Mouse (Mus musculus): ENCODE measurements around the gene Pkd1. TPM values are rescaled to one million over a fixed set of nuclear protein-coding genes. Genes with fewer than 3 reads are reported as not detected.

The Pkd1 gene
- polyA plus RNA-seq, 1 experiment from 2014 or later = 4.0 TPM

DNA sequence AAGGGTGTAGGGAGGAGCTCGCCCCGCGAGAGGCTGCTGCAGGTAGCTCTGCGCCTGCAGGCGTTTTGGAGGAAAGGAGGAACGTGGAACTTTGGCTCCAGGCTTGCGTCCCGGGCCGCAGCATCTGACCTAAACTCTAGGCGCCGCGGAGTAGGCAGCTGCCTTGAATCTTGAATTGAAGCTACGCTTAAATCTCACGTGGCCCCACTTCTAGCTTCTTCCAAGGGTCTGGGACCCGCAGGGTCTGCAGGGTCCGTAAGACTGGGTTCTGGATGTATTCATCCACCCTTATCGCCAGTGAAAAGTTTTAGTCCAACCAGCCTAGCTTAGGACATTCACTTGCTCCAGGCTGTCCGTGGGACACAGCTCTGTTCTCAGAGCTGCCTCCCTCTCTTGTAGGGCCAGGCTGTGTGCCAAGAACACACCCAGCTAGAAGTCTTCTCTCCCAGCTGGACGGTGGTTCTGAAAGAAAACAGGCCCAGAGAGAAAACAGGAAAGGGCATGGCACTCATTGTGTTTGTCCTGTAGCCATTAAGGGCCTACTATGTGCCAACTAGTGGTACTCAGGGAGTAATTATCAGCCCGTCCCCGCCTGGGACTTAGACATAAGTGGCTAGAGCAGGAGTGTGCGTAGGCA lies 83.3 kb downstream of the Pkd1 start:
- ATAC-seq (ENCODE audit: low read depth) = peak; percentile 33; the same call in 1 of the 2 replicates

DNA sequence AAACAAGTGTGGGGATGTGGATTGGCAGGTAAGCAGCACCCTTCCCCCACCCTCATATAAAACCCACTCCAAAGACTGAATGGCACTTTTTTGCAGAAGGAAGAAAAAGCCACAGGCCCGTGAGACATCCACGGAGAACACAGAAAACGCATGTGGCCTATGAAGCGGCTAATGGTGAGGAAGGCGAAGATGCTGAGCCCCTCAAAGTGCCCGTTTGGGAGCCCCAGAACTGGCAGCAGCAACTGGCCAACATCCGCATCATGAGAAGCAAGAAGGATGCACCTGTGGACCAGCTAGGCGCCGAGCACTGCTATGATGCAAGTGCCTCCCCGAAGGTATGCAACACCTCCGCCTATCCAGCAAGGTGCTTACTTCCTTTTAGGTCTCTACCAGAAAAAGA lies 84.2 kb downstream of the Pkd1 start:
- no peak for ATAC-seq (ENCODE audit: low read depth)
- Histone ChIP-seq H3K9me3 (replicated peaks; ENCODE audit: control insufficient read depth, low read length) (no peaks in the 10 kb centered on the region), H3K4me3 (ENCODE audit: low read depth, low read length) (no peak overlapping the region), H3K4me2 (ENCODE audit: low read depth, low read length) (no peak overlapping the region), H3K4me1 (ENCODE audit: control insufficient read depth, low read depth, low read length) (peaks cover 25% of the 10 kb centered on the region), H3K36me3 (ENCODE audit: control insufficient read depth, insufficient read depth) (no peaks in the 10 kb centered on the region), H3K27me3 (ENCODE audit: control insufficient read depth, insufficient read depth, low read depth, low read length) (no peaks in the 10 kb centered on the region), H3K9ac (ENCODE audit: low read depth, low read length) (no peak overlapping the region), H3K27ac (ENCODE audit: low read length) (no peak overlapping the region)
- WGBS (ENCODE audit: insufficient replicate concordance) = 83% methylated on average over 11 of the region's 11 CpGs

More for the DNA sequence above, 83.3 kb downstream of the Pkd1 start:
- Histone ChIP-seq H3K27ac (ENCODE audit: low read length) (peak overlapping the region; percentile 66), H3K4me2 (ENCODE audit: low read depth, low read length) (peak overlapping the region; percentile 87), H3K9ac (ENCODE audit: low read depth, low read length) (peak overlapping the region; percentile 76), H3K36me3 (ENCODE audit: control insufficient read depth, insufficient read depth) (no peaks in the 10 kb centered on the region; the same call in 1 of the 2 replicates), H3K4me1 (ENCODE audit: control insufficient read depth, low read depth, low read length) (peaks cover 27% of the 10 kb centered on the region), H3K4me3 (ENCODE audit: low read depth, low read length) (peak overlapping the region; percentile 74), H3K9me3 (replicated peaks; ENCODE audit: control insufficient read depth, low read length) (no peaks in the 10 kb centered on the region), H3K27me3 (ENCODE audit: control insufficient read depth, insufficient read depth, low read depth, low read length) (no peaks in the 10 kb centered on the region)
- WGBS (ENCODE audit: insufficient replicate concordance) = 11% methylated on average over 22 of the region's 22 CpGs

DNA sequence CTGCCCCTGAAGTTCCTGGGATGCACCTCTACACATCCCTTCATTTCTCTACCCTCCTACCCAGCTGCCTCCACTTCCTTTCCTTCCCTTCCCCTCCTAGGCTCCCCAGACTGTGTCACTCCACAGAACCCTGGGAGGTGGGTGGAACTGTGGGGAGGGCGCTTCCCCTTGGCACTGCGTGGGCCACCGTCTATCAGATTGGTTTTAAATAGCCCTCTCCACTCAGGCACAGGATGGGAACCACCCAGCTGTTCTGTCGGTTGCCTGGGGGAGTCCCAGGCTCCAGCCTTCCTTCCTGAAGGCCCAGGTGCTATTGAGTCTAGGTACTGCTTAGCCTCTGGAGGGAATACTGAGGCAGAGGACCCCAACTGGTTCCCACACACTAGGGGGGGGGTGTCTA lies 85.4 kb downstream of the Pkd1 start:
- Histone ChIP-seq H3K9ac (ENCODE audit: low read depth, low read length) (no peak overlapping the region), H3K27ac (ENCODE audit: low read length) (no peak overlapping the region), H3K27me3 (ENCODE audit: control insufficient read depth, insufficient read depth, low read depth, low read length) (no peaks in the 10 kb centered on the region), H3K4me3 (ENCODE audit: low read depth, low read length) (no peak overlapping the region), H3K36me3 (ENCODE audit: control insufficient read depth, insufficient read depth) (no peaks in the 10 kb centered on the region), H3K4me1 (ENCODE audit: control insufficient read depth, low read depth, low read length) (peaks cover 25% of the 10 kb centered on the region), H3K9me3 (replicated peaks; ENCODE audit: control insufficient read depth, low read length) (no peaks in the 10 kb centered on the region), H3K4me2 (ENCODE audit: low read depth, low read length) (no peak overlapping the region)
- ATAC-seq (ENCODE audit: low read depth) = no peak
- 37% methylated on average over 4 of the region's 4 CpGs for WGBS (ENCODE audit: insufficient replicate concordance)

DNA sequence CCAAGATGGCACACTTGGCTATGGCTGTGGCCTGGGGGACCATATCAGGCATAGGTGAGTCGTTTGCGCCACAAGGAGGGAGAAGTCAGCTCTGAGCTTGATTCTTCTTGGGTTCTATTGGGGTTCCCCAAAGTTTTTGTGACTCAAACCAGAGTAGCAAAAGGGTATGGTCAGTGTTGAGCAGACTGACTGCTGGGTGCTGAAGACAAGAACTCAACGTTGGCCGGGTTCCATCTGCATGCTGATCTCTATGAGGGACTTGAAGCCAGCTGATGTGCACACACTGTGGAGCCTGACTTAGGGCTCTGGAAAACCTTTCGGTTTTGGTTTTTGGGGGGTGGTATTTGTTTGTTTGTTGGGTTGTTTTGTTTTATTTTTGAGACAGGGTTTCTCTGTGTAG lies 86.1 kb downstream of the Pkd1 start:
- no peak overlapping the region for H3K27ac ChIP-seq (ENCODE audit: low read length)
- H3K9ac ChIP-seq (ENCODE audit: low read depth, low read length) = no peak overlapping the region
- no peaks in the 10 kb centered on the region for H3K27me3 ChIP-seq (ENCODE audit: control insufficient read depth, insufficient read depth, low read depth, low read length)
- H3K36me3 ChIP-seq (ENCODE audit: control insufficient read depth, insufficient read depth) = no peaks in the 10 kb centered on the region
- peaks cover 25% of the 10 kb centered on the region for H3K4me1 ChIP-seq (ENCODE audit: control insufficient read depth, low read depth, low read length)
- no peak for ATAC-seq (ENCODE audit: low read depth)
- no peaks in the 10 kb centered on the region for H3K9me3 ChIP-seq (replicated peaks; ENCODE audit: control insufficient read depth, low read length)
- no peak overlapping the region for H3K4me2 ChIP-seq (ENCODE audit: low read depth, low read length)
- 84% methylated on average over 5 of the region's 5 CpGs for WGBS (ENCODE audit: insufficient replicate concordance)
- H3K4me3 ChIP-seq (ENCODE audit: low read depth, low read length) = no peak overlapping the region

DNA sequence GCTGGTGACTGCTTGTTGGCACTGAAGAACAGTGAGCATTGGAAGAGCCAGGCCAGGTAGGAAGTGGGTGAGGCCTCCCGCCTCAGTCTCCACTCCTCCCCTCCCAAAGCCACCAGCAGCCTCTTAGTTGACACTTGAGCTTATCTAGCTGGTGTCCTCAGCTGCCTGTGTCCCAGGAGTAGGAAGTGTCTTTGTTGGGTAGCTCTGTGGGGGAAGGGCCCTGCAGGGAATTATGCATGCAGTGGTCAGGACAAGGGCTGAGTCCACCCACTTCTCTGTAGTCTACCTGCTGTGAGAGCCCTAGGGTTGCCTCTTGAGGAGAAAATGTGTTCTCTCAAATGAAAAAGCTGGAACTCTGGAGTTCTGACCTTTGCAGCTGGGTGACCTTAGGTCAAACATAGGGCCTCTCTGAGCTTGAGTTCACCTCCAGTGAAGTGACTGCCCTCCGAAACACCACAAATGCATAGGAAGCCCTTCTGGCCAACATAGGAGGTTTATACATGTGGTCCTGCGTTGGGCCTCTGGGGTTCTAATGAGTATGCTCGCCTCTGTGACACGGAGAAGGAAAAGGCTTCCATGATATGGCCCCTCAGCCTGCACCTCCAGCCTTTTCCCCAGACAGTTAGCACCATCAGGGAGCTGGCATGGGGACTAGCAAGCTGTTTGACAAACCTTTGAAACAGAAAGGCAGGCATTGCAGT lies 87.3 kb downstream of the Pkd1 start:
- Histone ChIP-seq H3K36me3 (ENCODE audit: control insufficient read depth, insufficient read depth) (no peaks in the 10 kb centered on the region), H3K9me3 (replicated peaks; ENCODE audit: control insufficient read depth, low read length) (no peaks in the 10 kb centered on the region), H3K9ac (ENCODE audit: low read depth, low read length) (no peak overlapping the region), H3K4me2 (ENCODE audit: low read depth, low read length) (no peak overlapping the region), H3K4me1 (ENCODE audit: control insufficient read depth, low read depth, low read length) (peaks cover 21% of the 10 kb centered on the region), H3K27ac (ENCODE audit: low read length) (no peak overlapping the region), H3K4me3 (ENCODE audit: low read depth, low read length) (no peak overlapping the region), H3K27me3 (ENCODE audit: control insufficient read depth, insufficient read depth, low read depth, low read length) (no peaks in the 10 kb centered on the region)
- ATAC-seq (ENCODE audit: low read depth) = no peak
- 52% methylated on average over 5 of the region's 5 CpGs for WGBS (ENCODE audit: insufficient replicate concordance)

DNA sequence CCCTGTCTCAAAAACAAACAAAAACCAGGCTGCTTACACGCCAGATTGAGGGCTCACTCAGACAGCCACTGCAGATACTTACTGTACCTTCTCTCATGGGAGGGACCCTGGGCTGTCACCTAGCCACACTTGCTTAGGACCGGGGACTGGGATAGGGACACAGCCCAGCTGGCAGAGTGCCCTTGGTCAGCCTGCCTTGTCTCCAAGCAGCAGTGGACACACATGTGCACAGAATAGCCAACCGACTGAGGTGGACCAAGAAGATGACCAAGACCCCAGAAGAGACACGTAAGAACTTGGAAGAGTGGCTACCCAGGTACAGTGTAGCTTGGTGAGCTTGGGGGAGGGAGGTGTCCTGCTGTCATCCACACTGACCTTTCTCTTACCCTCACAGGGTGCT lies 88.6 kb downstream of the Pkd1 start:
- ATAC-seq (ENCODE audit: low read depth) = no peak
- 72% methylated on average over 4 of the region's 4 CpGs for WGBS (ENCODE audit: insufficient replicate concordance)

DNA sequence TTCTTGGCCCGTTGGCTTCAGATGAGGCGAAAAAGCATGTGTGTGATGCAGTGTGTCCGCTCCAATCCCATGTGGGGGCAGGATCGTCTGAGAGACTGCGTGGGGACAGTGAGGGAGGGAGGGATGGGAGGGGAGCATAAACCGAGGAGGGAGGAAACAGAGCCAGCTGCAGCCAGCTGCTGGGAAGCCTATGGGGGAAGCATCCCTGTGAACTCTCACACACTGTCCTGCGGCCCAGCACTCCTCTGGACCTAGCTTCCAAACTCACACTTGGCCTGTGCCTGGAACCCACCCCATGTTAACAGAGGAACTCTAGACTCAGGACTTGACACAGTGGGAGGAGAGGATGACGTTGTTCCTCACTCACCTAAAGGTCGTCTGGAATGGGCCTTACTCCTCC lies 89.2 kb downstream of the Pkd1 start:
- H3K4me3 ChIP-seq (ENCODE audit: low read depth, low read length) = no peak overlapping the region
- no peak overlapping the region for H3K4me2 ChIP-seq (ENCODE audit: low read depth, low read length)
- H3K27ac ChIP-seq (ENCODE audit: low read length) = no peak overlapping the region
- ATAC-seq (ENCODE audit: low read depth) = no peak
- H3K4me1 ChIP-seq (ENCODE audit: control insufficient read depth, low read depth, low read length) = peaks cover 6% of the 10 kb centered on the region
- no peaks in the 10 kb centered on the region for H3K36me3 ChIP-seq (ENCODE audit: control insufficient read depth, insufficient read depth)
- no peak overlapping the region for H3K9ac ChIP-seq (ENCODE audit: low read depth, low read length)
- no peaks in the 10 kb centered on the region for H3K27me3 ChIP-seq (ENCODE audit: control insufficient read depth, insufficient read depth, low read depth, low read length)
- WGBS (ENCODE audit: insufficient replicate concordance) = 65% methylated on average over 9 of the region's 9 CpGs
- no peaks in the 10 kb centered on the region for H3K9me3 ChIP-seq (replicated peaks; ENCODE audit: control insufficient read depth, low read length)

More for the DNA sequence above, 88.6 kb downstream of the Pkd1 start:
- Histone ChIP-seq H3K4me1 (ENCODE audit: control insufficient read depth, low read depth, low read length) (peaks cover 12% of the 10 kb centered on the region), H3K27me3 (ENCODE audit: control insufficient read depth, insufficient read depth, low read depth, low read length) (no peaks in the 10 kb centered on the region), H3K4me3 (ENCODE audit: low read depth, low read length) (no peak overlapping the region), H3K27ac (ENCODE audit: low read length) (no peak overlapping the region), H3K36me3 (ENCODE audit: control insufficient read depth, insufficient read depth) (no peaks in the 10 kb centered on the region), H3K9ac (ENCODE audit: low read depth, low read length) (no peak overlapping the region), H3K9me3 (replicated peaks; ENCODE audit: control insufficient read depth, low read length) (no peaks in the 10 kb centered on the region), H3K4me2 (ENCODE audit: low read depth, low read length) (no peak overlapping the region)

DNA sequence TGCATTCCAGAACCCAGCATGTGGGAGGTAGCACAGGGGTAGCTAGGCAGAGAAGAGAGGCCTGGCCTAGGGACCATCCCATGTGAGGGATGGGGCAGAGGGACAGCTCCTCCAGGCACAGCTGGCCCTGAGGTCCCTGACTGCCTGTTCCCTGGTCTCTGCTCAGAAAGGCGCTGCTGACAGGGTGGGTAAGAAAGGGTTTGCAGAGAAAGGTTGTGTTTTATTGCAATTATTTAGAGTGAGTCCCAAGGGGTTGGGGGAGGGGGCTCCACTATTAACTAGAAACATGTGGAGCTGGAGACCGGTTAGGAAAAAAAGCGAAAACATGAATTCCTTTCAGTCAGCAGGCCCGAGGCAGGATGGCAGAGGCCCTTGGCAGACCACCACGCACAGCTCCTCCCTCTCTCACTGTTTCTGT lies 89.9 kb downstream of the Pkd1 start:
- no peaks in the 10 kb centered on the region for H3K27me3 ChIP-seq (ENCODE audit: control insufficient read depth, insufficient read depth, low read depth, low read length)
- no peak overlapping the region for H3K4me2 ChIP-seq (ENCODE audit: low read depth, low read length)
- WGBS (ENCODE audit: insufficient replicate concordance) = 78% methylated on average over 5 of the region's 5 CpGs
- ATAC-seq (ENCODE audit: low read depth) = no peak
- H3K4me1 ChIP-seq (ENCODE audit: control insufficient read depth, low read depth, low read length) = peaks cover 6% of the 10 kb centered on the region
- no peak overlapping the region for H3K27ac ChIP-seq (ENCODE audit: low read length)
- H3K9ac ChIP-seq (ENCODE audit: low read depth, low read length) = no peak overlapping the region
- H3K4me3 ChIP-seq (ENCODE audit: low read depth, low read length) = no peak overlapping the region
- no peaks in the 10 kb centered on the region for H3K36me3 ChIP-seq (ENCODE audit: control insufficient read depth, insufficient read depth)
- no peaks in the 10 kb centered on the region for H3K9me3 ChIP-seq (replicated peaks; ENCODE audit: control insufficient read depth, low read length)

DNA sequence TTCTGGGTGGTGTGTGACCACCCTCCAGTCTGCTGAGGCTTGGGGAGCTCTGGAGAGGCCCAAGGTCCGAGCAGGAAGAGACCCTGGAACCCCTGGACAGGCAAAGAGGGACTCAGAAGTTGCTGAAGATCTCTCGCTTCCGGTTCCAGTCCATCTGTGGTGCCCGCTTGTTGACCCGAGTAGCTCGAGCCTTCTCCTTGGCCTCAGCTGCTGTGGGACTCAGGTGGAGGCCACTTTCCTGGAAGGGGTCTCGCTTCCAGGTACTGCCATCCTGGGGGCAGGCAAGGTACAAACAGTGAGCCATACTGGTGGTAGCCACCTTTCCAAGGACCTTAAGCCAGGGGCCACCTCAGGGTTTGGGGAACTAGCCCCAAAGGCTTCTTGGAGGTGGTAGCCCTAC lies 90.5 kb downstream of the Pkd1 start:
- Histone ChIP-seq H3K36me3 (ENCODE audit: control insufficient read depth, insufficient read depth) (no peaks in the 10 kb centered on the region), H3K27me3 (ENCODE audit: control insufficient read depth, insufficient read depth, low read depth, low read length) (no peaks in the 10 kb centered on the region), H3K27ac (ENCODE audit: low read length) (no peak overlapping the region), H3K9ac (ENCODE audit: low read depth, low read length) (no peak overlapping the region), H3K4me1 (ENCODE audit: control insufficient read depth, low read depth, low read length) (peaks cover 8% of the 10 kb centered on the region), H3K4me2 (ENCODE audit: low read depth, low read length) (no peak overlapping the region), H3K4me3 (ENCODE audit: low read depth, low read length) (no peak overlapping the region), H3K9me3 (replicated peaks; ENCODE audit: control insufficient read depth, low read length) (no peaks in the 10 kb centered on the region)
- ATAC-seq (ENCODE audit: low read depth) = no peak
- 75% methylated on average over 7 of the region's 7 CpGs for WGBS (ENCODE audit: insufficient replicate concordance)
